Mouse (Mus musculus) kidney, adult 18-20 months (tissue): ENCODE data around the gene Nr0b2.
A peak's percentile ranks its signal among the peaks of the same experiment; 100 is the strongest.

Source experiments
- DNase-seq: peaks from one replicate; pipeline ENCODE4 v3.0.0; 2021

The Nr0b2 gene

DNA sequence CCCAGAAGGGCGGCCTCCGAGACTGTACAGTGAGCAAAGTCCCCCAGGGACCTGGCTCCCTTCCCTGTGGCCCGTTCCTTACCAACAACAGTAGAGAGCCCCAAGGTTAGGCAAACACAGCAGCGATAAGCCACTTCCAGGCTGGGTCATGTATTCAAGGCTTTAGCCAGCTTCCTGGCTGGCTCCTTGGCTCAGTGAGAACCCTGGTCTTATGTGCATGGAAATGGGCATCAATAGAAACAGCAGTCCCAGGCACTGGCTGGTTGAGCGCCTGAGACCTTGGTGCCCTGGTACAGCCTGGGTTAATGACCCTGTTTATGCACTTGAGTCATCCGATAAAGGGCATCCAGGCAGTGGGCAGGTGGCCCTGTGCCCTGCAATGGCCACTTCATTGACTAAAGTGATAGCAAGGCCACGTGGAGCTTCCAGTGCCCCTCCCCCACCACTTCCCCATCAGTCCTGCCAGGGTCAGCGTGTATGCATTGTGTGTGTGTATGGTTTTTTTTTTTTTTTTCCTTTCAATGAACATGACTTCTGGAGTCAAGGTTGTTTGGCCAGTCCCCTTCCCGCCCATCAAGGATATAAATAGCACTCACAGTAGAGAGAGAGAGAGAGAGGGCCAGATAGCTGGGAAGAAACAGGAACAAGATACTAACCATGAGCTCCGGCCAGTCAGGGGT is at the start of gene Nr0b2:
Gene Nr0b2 (plus strand): TSS at position 609 of the 680 bp plus-strand sequence.
- DNase-seq, result peak; percentile 36

DNA sequence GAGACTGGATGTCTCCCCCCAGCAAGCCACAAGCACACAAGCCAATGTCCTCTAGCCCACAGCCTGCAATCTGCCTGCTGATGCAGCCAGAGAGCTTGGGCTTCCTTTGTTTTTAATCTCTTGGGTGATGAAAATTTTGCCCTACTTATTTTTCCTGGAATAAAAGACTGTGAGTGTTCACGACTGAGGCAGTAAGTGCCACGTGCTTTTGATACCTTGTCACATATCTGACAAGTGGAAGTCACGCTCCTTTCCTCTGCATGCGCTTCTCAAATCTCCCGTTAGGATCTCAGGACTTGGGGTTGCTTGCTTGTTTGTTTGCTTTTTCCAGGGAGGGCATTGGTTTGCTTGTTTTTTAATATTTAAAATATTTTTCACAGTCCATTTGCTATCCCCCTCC is 48.9 kb upstream of the Nr0b2 start:
- no peak for DNase-seq

DNA sequence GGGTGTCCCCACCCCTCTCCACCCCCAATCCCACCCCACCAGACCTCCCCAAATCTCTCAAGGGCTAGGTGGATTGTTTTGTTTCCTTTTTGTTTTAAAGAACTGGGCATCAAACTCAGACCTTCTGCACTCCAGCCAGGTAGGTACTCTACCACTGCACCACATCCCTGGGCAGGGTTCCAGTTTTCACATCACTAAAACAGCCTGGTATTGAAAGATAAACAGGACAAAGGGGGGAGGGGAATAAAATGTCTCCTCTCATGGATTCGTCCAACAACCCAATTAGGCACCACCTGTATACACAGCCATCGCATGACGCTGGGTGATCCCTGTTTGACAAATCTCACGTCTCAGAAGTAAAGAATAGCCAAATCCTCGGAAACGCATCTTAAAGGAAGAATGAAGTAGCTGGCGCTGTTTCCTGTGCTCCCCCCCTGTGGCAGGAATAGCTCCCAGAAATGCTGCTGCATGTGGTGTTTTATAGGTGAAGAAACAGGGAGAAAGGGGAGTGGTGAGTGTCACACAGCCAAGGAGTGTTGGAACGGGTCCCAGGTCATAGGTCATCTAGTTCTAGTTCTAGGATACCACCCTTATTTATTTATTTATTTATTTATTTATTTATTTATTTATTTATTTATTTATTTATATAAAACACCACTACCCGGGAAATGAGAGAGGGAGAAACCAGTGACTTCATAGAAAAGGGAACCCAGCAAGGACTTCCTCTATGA is 48.3 kb upstream of the Nr0b2 start:
- no peak for DNase-seq

DNA sequence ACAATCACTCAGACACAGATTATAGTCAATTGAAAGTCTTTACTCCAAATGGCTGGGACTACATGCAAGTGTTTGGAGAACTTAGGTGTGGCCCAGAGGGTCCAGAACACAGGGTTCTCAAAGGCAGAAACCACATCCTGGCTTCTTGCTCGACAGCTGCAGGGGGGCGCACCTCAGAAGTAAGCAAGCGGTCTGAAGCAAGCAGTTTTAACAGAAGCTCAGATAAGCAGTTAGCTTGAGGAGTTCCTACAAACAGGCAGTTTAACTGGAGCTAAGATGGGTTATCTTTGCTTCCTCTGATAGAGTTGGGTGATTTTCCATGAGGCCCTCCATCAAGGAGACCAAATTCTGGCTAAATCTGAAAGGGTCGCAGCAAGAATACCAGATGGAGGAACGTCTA is 46.6 kb upstream of the Nr0b2 start:
- no peak for DNase-seq

DNA sequence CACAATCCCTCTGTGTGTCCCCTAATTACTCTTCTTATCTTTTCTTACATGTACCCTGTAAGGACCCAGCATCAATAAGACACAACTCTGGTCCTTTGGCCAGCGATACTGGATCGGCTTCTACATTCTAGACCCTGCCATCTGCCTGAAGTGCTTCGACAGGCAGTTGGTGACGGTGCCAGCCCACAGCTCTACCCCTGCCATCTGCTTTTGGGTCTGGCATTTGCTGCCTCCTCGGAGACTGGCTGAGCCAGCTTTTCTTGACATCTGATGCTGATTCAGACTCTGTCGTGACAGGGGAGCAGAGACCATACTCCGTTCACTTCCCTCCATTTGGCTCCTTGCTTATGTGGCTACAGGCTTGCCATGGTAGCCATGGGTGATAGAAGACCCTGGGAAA is 44.2 kb upstream of the Nr0b2 start:
- DNase-seq, result no peak

DNA sequence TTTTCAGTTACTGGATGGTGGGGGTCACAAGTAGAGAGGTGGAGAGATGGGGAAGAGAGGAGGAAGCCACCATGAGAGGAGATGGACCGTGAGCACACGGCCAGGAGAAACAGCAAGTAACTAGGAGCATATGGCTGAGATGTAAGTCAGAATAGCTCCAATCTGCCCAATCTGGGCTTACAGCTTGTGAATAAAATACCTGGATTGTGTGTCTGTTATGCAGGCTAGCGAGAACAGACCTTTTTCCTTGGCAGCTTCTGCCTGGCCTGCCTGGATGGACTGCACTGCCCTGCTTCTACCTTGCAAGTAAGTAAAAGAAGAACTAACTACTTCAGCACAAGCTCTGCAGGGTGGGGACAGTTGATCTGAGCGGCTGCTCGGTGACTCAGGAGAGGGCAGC is 42.1 kb upstream of the Nr0b2 start:
- DNase-seq, result no peak

DNA sequence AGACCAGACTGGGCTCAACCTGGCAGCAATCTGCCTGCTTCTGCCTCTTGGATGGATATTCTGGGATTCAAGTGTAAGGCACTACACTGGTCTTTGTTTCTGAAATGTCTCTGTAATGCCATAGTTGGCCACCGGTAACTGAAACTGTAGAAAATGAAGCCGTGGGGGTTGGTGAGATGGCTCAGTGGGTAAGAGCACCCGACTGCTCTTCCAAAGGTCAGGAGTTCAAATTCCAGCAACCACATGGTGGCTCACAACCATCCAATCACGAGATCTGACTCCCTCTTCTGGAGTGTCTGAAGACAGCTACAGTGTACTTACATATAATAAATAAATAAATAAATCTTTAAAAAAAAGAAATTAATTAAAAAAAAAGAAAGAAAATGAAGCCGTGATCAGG is 40.7 kb upstream of the Nr0b2 start:
- DNase-seq, result peak; percentile 37

DNA sequence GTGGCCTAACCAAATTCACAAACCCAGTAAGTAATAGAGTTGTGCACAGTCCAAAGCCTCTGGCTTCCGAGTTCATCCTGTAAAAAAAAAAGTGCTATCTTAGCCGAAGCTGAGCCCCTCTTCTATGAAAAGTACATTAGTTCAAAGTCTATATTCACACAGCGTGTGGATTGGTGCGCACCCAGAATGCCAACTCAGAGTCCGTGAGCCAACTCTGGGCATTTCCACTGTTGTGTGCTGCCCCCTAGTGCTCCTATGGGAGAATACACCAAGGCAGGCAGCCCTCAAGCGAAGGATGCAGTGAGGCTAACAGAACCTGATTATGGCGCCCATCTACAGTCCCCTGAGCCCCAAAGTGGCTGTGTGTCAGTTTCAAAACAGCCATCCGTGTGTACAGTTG is 40.2 kb upstream of the Nr0b2 start:
- peak; percentile 84 for DNase-seq

DNA sequence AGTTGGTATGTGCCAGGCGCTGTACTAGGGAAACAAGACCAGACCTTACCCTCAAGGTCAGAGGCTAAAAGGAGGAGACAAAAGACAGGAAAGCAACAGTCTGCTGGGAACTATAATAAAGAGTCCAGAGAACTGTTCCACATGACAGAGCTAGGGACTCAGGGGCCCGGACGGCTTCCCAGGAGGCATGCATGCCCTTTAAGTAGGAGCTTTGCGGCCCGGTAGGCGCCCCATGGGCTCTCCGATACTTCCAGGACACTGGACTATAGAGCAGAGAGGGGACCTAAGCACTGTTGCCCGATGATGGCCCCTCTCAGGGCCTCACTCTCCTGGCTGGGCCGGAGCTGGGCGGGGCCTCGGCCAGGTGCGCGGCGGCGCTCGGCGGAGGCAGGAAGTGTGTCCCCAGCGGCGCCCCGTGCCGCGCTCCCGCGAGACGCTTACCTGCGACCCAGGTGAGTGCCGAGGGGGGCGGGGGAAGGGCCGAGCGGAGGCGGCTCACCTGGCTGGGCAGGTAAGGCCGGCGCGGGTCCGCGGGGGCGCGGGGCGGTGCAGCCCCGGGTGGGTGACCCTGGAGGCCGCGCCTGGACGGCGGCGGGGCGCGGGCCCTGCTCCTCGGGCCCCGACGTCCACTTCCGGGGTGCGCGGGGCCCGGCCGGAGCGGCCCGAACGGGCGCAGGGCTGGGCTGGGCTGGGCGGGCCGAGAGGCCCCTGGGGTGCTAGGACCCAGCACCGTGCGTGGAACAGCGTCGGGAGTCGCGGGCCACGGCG is 34.4 kb upstream of the Nr0b2 start, which contains the start of gene Kdf1:
Gene Kdf1 (plus strand): TSS at position 363 of the 768 bp plus-strand sequence.
- peak; percentile 87 for DNase-seq

DNA sequence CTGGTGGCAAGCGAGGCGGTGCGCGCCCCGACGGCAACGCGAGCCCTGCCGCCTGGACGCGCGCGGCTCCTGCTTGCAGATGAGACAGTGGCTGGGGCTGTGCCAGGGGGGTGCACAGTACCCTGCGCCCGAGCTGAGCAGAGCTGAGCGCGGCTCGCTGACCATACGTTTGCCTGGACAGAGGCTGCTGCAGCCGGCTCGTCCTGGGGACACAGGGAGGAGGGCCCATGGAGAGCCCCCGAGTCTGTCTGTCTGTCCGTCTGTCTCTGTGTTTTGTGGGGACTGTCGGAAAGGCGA is 33.9 kb upstream of the Nr0b2 start:
- no peak for DNase-seq

DNA sequence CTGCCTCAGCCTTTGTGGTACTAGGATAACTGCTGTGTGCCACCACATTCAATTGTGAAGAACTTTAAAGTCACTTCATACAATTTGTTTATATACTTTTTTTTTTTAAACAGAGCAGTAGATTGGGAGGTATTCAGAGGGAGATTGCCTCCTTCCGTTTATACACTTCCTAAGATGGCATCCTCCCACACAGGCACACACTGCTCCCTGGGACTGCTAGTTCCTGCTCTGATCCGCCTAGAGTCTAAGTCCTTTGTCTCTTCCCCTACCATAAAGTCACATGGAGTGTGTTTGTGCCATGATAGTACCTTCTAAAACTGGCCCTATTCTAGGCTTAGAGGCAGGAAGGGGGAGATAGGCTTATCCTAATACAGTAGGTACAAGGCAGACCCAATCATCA is 31.7 kb upstream of the Nr0b2 start:
- no peak for DNase-seq

DNA sequence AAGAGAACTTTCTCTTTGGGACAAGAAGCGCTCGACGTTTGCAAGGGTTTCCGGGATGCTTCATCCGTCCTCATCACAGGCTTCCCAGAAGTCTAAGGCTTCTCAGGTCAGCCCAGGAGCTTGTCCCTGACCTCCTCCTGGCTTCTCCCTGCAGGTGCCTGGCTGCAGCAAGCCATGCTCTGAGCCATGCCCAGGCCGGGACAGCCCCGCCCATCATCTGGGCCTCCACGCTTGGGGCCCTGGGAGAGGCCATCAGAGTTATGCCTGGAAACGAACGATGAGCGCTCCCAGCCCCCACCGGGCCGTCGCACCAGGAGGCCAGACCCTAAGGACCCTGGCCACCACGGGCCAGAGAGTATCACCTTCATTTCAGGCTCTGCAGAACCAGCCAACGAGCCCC is 25.4 kb upstream of the Nr0b2 start:
- no peak for DNase-seq

DNA sequence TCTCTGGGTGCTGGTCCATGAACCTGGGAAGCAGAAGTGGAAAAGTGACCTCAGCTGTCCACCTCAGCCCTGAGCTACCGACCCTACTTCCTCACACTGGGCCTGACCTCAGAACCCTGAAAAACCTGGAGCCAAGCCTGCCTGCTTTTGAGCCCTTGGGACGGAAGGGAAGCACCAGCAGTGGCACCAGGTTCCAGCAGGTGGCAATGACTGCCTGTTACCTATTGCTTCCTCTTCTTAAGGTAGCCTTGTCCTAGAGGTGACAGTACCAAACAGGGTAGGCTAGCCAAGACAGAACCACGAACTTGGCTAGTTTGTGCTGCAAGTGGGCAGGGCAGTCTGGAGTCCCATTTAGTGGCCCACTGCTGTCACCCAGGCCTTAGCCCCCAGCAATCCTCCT is 20.4 kb upstream of the Nr0b2 start:
- DNase-seq, result no peak

DNA sequence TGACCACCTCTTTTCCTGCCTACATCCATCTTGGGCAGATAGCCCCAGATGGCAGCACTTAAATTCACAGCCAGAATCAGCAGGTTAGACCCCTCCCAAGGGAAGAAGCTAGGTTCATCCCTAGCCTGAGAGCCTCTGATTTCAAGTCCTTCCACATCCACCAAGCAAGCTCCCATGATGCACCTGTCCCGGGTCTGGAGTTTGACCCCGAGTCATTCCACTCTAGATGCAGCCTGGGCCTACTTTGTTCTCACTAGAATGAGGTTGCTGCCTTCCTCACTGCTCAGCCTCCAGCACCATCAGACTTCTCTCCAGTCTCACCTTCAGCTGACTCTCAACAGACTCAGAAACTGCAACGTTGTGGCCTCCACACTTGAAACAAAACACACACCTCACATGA is 17.1 kb upstream of the Nr0b2 start:
- DNase-seq, result peak; percentile 46

DNA sequence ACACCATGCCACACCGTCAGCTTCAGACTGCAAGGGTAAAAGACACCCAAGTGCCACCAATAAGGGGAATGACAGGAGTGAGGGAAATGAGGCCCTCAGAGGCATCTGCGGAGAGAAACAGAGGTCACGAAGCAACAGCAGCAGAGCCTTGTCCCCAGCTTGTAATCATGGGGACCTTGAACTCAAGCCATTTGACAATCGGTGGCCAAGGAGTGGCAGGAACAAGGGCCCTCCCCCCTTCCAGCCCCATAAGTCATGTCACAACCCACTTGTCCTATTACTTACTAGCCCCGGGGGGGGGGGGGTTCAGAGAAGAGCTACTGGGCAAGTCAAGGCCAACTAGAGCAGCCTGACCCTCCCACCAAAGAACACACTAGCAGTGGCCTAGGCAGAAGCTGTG is 16.5 kb upstream of the Nr0b2 start:
- DNase-seq, result no peak

DNA sequence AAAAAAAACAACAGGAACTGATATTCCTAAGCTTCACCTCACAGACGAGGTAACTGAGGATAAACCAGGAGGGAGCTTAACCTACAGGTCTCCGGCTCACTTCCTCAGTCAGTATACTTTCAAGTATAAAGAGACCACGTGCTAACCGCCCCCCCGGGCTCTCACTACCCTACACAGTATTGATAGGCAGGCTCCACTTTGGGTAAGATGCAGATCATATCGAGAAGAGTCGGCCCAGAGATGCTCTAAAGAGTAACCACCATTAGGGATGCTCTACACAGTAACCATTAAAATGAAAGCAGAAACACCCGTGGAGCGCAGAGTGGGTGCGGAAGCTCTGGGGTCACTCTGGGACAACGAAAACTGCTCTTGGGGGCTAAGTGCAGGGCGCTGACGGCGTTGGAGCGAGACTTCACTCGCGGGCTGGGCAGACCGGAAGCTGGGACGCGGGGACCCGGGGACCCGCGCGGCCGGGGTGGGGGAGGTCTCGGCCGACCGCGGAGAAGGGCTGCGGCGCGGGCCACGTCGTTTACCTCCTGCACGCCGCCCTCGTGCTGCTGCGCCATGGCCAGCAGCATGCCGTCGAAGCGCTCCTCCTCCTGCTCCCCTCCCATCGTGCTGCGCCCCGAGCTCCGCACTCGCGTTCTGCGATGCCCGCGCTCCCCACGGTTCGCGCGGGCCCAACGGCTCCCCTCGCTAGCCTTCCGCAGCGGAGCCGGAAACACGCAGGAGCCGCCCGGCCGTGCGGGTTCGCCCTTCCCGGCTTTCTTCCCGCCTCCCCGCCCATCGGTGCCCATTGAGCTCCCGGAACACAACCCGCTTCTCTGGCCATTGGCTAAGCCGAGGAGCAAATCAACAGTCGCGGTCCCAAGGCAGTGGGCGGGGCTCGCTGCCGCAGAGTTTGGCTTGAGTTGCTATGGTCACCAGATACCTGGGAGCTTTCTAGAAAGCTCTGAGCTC is 7.6 kb upstream of the Nr0b2 start, which contains the start of gene Nudc:
Gene Nudc (minus strand): TSS at position 725 of the 960 bp plus-strand sequence.
- DNase-seq, result peak; percentile 95

DNA sequence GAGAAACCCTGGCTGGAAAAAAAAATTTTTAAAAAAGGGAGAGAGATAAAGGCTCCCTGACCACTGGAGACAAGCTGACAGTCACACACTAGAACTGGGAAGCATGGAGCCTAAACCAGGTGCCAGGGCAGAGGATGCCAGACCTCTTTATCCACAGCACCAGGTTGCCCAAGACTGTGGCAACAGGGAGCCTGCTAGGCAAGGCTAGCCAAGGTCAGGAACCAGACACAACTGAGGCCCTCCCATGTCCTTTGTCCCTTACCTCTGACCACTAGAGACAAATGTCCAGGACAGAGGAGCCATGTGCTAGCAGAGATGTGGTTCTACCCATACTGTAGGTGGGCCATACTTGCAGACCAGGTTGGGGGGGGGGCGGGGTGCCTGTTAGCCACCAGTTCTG is 1.1 kb upstream of the Nr0b2 start:
- no peak for DNase-seq

DNA sequence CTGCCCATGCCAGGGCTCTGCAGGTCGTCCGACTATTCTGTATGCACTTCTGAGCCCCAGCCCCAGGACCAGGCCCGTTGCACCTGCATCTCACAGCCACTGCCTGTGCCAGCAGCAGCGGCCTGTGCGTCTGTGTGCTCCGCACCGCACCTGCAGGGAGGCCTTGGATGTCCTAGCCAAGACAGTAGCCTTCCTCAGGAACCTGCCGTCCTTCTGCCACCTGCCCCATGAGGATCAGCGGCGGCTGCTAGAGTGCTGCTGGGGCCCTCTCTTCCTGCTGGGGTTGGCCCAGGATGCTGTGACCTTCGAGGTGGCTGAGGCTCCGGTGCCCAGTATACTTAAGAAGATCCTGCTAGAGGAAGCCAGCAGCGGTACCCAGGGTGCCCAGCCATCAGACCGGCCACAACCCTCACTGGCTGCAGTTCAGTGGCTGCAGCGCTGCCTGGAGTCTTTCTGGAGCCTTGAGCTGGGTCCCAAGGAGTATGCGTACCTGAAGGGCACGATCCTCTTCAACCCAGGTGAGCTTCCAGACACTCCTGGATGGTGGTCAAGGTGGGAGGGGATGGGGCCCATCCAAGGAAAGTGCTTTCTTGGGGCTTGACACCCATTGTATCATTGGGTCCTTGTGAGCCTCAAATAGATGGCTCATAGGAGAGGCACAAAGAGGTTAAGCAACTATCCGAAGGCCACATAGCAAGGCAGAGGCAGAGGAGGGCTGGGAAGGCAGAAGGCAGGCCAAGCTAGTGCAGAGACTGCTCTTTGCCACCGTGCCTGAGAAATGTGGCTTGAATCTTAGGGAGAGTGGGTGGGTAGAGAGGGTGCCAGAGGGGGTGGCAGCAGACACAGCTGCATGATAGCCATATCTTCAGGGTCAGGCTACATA is 513 bp downstream of the Nr0b2 start:
- DNase-seq, result peak; percentile 27

DNA sequence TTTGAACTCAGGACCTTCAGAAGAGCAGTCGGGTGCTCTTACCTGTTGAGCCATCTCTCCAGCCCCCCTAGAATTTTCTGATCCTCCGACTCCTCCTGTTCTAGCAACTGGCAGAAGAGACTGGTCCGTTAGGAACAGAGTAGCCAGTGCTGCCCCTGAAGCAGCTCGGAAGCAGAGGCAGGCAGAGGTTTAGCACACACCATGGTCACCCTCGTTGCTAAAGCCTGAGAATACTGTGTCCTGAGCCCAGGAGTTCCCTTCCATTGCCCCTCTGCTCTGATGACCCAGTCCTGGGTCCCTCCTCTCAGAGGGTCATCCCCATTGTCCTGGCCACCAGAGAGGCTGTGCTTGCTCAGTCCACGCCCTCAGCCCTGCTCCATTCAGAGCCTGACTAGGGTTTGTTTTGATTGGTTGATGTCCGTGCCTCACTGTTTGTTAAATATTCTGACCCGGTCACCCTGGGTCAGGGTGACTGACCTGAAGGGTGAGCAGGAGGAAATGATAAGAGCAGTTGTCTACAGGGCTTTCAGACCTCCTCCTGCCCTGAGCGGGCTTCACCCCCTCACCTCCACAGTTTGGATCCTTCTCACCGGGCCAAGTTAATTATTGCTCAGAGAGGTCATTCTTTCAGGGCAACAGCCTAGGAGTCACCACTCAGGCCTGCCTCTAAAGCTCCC is 4.0 kb downstream of the Nr0b2 start:
- DNase-seq, result peak; percentile 69

DNA sequence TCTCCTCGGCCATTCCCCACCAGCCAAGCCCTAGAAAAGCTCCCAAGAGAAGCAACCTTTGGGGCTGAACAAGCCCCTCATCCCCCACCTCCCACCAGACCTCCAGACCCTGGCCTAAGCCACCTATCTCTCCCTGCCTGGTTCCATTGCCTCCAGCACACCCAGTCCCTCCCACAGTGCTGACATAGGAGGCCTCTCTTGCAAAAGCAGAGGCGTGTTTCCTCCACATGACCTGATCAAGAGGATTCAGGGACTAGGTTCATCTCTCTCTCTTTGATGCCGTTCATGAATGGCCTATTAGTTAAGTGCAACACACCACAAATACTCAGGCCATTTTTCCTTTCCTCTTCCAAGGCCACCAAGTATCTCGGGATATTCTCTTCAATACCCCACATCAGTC is 6.7 kb downstream of the Nr0b2 start:
- DNase-seq, result no peak

DNA sequence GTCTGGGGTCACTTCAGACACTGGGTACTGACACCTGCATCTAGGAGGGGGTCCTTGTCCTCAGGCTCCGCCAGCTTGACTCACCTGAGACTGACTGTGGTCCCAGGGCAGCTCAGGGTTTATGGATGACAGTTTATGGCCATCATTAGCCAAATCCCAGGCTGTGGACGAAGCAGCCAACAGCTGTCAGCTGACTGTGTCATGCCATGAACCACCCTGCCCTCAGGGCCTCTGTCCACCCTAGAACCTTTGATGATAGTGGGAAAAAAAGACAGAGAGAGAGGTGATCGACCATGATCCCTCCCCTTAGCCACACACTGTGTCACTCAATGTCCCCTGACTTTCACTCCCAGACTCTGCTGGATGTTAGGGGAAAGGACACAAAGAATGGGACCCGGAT is 8.4 kb downstream of the Nr0b2 start:
- DNase-seq, result no peak
